Mouse (Mus musculus) heart, postnatal 0 days (tissue): ENCODE results near the gene Olfr576.

Experiments used
- CTCF ChIP-seq: IDR thresholded peaks from 2 replicates; pipeline ENCODE4 v1.5.1; 2016; ENCODE audit warnings: antibody characterized with exemption, control low read depth, low read depth
- EP300 ChIP-seq: IDR thresholded peaks from 2 replicates; pipeline ENCODE4 v1.6.1; 2016; ENCODE audit warnings: antibody characterized with exemption, low read depth

DNA sequence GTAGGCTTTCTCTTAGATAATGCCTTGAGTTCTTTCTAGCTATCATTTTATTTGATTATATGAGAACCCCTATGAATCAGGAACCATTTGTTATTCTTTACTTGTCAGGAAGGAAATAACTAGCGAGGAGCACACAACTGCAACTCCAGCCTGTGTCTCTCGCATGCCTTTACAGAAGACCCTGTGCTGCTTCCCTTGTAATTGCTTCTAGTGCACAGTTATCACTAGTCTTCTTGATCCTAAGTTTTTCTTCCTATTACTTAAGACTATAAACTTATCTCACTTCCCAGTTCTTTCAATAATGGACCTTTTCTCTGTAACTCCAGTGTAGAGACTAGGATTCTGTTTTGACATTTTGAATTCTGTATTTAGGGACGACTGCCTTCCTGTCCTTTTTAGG, 4.3 kb upstream of the Olfr576 start:
- TF ChIP-seq EP300 (no peak), CTCF (no peak)
